ENCODE assay signal across 14 mouse cellular contexts in genomic region chr6:65797276-65797675, GRCm38 (mm10). TPM values are rescaled to one million over a fixed set of nuclear protein-coding genes. Genes with fewer than 3 reads are reported as not detected.
"Had no signal": no experiment of that assay in that cellular context is flagged by ENCODE, and none has a peak within 500 bp of the region (broad histone marks: within the 10 kb centered on the region; RNA-seq: fewer than 3 reads in every experiment).

No protein-coding gene starts in this region.

- DNase-seq: lung, adult 2 months; lung, postnatal 14 days; lung, postnatal 36 days; right cerebral cortex, postnatal 14 days; thymus, adult 18-20 months; thymus, postnatal 14 days; thymus, postnatal 36 days had no signal

- H3K36me3 ChIP-seq: midbrain, embryonic 13.5 days; midbrain, embryonic 15.5 days; neural tube, embryonic 12.5 days had no signal

- H3K27me3 ChIP-seq: lung, embryonic 15.5 days; megakaryocyte, embryonic 14.5 days; midbrain, embryonic 13.5 days; midbrain, embryonic 15.5 days; neural tube, embryonic 12.5 days had no signal

- H3K4me1 ChIP-seq: lung, embryonic 15.5 days; midbrain, embryonic 13.5 days; midbrain, embryonic 15.5 days; neural tube, embryonic 12.5 days had no signal

- H3K9me3 ChIP-seq: lung, embryonic 15.5 days; midbrain, embryonic 13.5 days; midbrain, embryonic 15.5 days; neural tube, embryonic 12.5 days had no signal

- H3K4me3 ChIP-seq: lung, embryonic 15.5 days; megakaryocyte, embryonic 14.5 days; midbrain, embryonic 13.5 days; midbrain, embryonic 15.5 days; neural tube, embryonic 12.5 days had no signal

RNA-seq across cellular contexts. Expression of gene Prdm5, which starts 18.5 kb away (rescaled TPM):
- total RNA-seq: monocyte, adult 5-6 weeks; neutrophil, adult 5-6 weeks had no signal
